Mouse (Mus musculus): Measurements from ENCODE around the gene Zfp72.

GRCm38 (mm10) chr13:74399298-74399839 lies 8.7 kb upstream of the Zfp72 start, which contains the start of gene Ftl1-ps1:
- no peak for TF ChIP-seq CTCF (IDR thresholded peaks at IDR 0.05; ENCODE audit: borderline replicate concordance, control insufficient read depth, extremely low read depth, insufficient read depth, low read length, poor library complexity)
- TF ChIP-seq POLR2A (IDR thresholded peaks at IDR 0.05; ENCODE audit: control insufficient read depth, extremely low read depth, insufficient read depth, low read length, poor library complexity), result no peak

All from thymus, adult 2 months (tissue).